Mouse (Mus musculus) CH12.LX (cell line): ENCODE results near the gene Zfp579. TPM values are rescaled to one million over a fixed set of nuclear protein-coding genes. Genes with fewer than 3 reads are reported as not detected.
A peak's percentile ranks its signal among the peaks of the same experiment; 100 is the strongest.

Source experiments
- DNase-seq: peaks from one replicate; pipeline ENCODE4 v3.0.0-alpha.2; 2013; ENCODE audit errors: extremely low read depth
- H3K27ac ChIP-seq: 2 replicates; pipeline ENCODE4 v1.5.1; 2012; ENCODE audit warnings: low read depth, mild to moderate bottlenecking, control low read depth, moderate library complexity; ENCODE audit not compliant: insufficient read depth
- H3K27me3 ChIP-seq: replicated peaks from 2 replicates; pipeline ENCODE3; 2012; ENCODE audit warnings: inconsistent platforms
- H3K36me3 ChIP-seq, 2 experiments: replicated peaks in 1 of 2; 2 replicates each; pipeline versions ENCODE3 to v1.6.1; 2012; ENCODE audit warnings: inconsistent platforms in 1 of 2, low read length in 1 of 2, mild to moderate bottlenecking in 1 of 2, mixed read lengths in 1 of 2, moderate library complexity in 1 of 2; ENCODE audit not compliant: control insufficient read depth in 1 of 2, insufficient read depth in 1 of 2
- H3K4me1 ChIP-seq, 2 experiments: 2 replicates each; pipeline ENCODE4 v1.6.1; 2012; ENCODE audit warnings: inconsistent platforms in 1 of 2, moderate library complexity in 1 of 2; ENCODE audit not compliant: insufficient read depth in 2 of 2, control insufficient read depth in 1 of 2
- H3K4me2 ChIP-seq: 2 replicates; pipeline ENCODE4 v1.6.1; 2012; ENCODE audit warnings: low read depth, mild to moderate bottlenecking, control low read depth; ENCODE audit not compliant: poor library complexity, insufficient read depth, severe bottlenecking
- H3K4me3 ChIP-seq, 3 experiments: fragments of 150-350 bp in 1 of 3; sonication (generic) in 1 of 3; replicated peaks in 1 of 3; 2 replicates each; pipeline versions ENCODE3 to v1.5.1; 2011 to 2012; ENCODE audit warnings: low read depth in 2 of 3, low read length in 2 of 3, mild to moderate bottlenecking in 2 of 3, moderate library complexity in 2 of 3, control low read depth in 1 of 3, improper control_type of control experiment in 1 of 3, inconsistent platforms in 1 of 3, mixed read lengths in 1 of 3; ENCODE audit not compliant: poor library complexity in 1 of 3
- H3K79me2 ChIP-seq: replicated peaks from 2 replicates; pipeline ENCODE4 v1.6.1; 2012; ENCODE audit warnings: mild to moderate bottlenecking, moderate library complexity; ENCODE audit not compliant: control insufficient read depth, poor library complexity, insufficient read depth, severe bottlenecking; ENCODE audit errors: extremely low read depth
- H3K9ac ChIP-seq: 2 replicates; pipeline ENCODE4 v1.6.1; 2012; ENCODE audit warnings: low read depth, mild to moderate bottlenecking, control low read depth, moderate library complexity; ENCODE audit not compliant: insufficient read depth
- H3K9me3 ChIP-seq: replicated peaks from 2 replicates; pipeline ENCODE3; 2012; ENCODE audit warnings: low read length, inconsistent platforms, mixed read lengths
- CTCF ChIP-seq, 2 experiments: IDR thresholded peaks in 1 of 2; conservative IDR thresholded peaks in 1 of 2; 2 replicates each; pipeline ENCODE4 v1.5.1; 2011 to 2012; ENCODE audit warnings: low read depth in 2 of 2, low read length in 2 of 2, improper control_type of control experiment in 1 of 2, inconsistent platforms in 1 of 2, mild to moderate bottlenecking in 1 of 2, moderate library complexity in 1 of 2
- E2F4 ChIP-seq: IDR thresholded peaks from 2 replicates; pipeline ENCODE4 v1.6.1; 2011; ENCODE audit warnings: low read depth, low read length, improper control_type of control experiment; ENCODE audit not compliant: insufficient replicate concordance
- ELF1 ChIP-seq: IDR thresholded peaks from 2 replicates; pipeline ENCODE4 v1.6.1; 2014; ENCODE audit warnings: low read depth, mild to moderate bottlenecking, inconsistent platforms, low read length, improper control_type of control experiment
- JUND ChIP-seq: conservative IDR thresholded peaks from 2 replicates; pipeline ENCODE4 v1.6.1; 2011; ENCODE audit warnings: low read depth, low read length, improper control_type of control experiment
- KAT2A ChIP-seq: IDR thresholded peaks from 2 replicates; pipeline ENCODE4 v1.6.1; 2012; ENCODE audit warnings: low read length, improper control_type of control experiment, inconsistent platforms; ENCODE audit not compliant: insufficient replicate concordance
- MAFK ChIP-seq: IDR thresholded peaks from 2 replicates; pipeline ENCODE4 v1.6.1; 2011; ENCODE audit warnings: low read length, improper control_type of control experiment; ENCODE audit not compliant: insufficient replicate concordance
- MAX ChIP-seq: IDR thresholded peaks from 2 replicates; pipeline ENCODE4 v1.6.1; 2011; ENCODE audit warnings: low read length, improper control_type of control experiment
- MAZ ChIP-seq: IDR thresholded peaks from 2 replicates; pipeline ENCODE4 v1.6.1; 2012; ENCODE audit warnings: low read depth, mild to moderate bottlenecking, inconsistent platforms, low read length, improper control_type of control experiment, moderate library complexity
- POLR2AphosphoS2 ChIP-seq: IDR thresholded peaks from 2 replicates; pipeline ENCODE4 v1.6.1; 2011; ENCODE audit warnings: low read depth, low read length, improper control_type of control experiment
- SIN3A ChIP-seq: IDR thresholded peaks from 2 replicates; pipeline ENCODE4 v1.6.1; 2012; ENCODE audit warnings: low read length, improper control_type of control experiment, inconsistent platforms
- SMC3 ChIP-seq: IDR thresholded peaks from 2 replicates; pipeline ENCODE4 v1.6.1; 2011; ENCODE audit warnings: low read depth, low read length, improper control_type of control experiment
- UBTF ChIP-seq: IDR thresholded peaks from 2 replicates; pipeline ENCODE4 v1.6.1; 2012; ENCODE audit warnings: low read depth, mild to moderate bottlenecking, inconsistent platforms, low read length, improper control_type of control experiment, moderate library complexity
- dilution Hi-C: fragments of 300-500 bp; cut with MboI; formaldehyde crosslinking; loops from 2 replicates; pipeline ENCODE4 v1.14.3; 2020; ENCODE audit warnings: low sequenced_read_pairs; ENCODE audit not compliant: extremely low pct_unique_long_range_greater_than_20kb, extremely low pct_ligation_motif_present
- in situ Hi-C: fragments of 300-500 bp; cut with MboI; formaldehyde crosslinking; loops from 3 replicates; pipeline ENCODE4 v1.14.3; 2019; ENCODE audit warnings: low sequenced_read_pairs, low pct_ligation_motif_present, low pct_unique_long_range_greater_than_20kb, mixed read lengths
- polyA plus RNA-seq: library from polyadenylated mRNA; unstranded; fragments of >175 nt; gene quantifications from 2 replicates; pipeline ENCODE4 v1.2.1, GENCODE M21; 2012; ENCODE audit warnings: low read depth; ENCODE audit not compliant: insufficient read length
- total RNA-seq, 2 experiments: library from RNA; depleted of rRNA; stranded (reverse); fragments of 300-350 nt in 1 of 2; fragments of >200 nt in 1 of 2; gene quantifications; 2 replicates each; pipeline ENCODE4 v1.2.3; 2012 to 2014

The Zfp579 gene
- total and polyA plus RNA-seq, 3 experiments: 1.0 to 11.3 (median 2.8) TPM

DNA sequence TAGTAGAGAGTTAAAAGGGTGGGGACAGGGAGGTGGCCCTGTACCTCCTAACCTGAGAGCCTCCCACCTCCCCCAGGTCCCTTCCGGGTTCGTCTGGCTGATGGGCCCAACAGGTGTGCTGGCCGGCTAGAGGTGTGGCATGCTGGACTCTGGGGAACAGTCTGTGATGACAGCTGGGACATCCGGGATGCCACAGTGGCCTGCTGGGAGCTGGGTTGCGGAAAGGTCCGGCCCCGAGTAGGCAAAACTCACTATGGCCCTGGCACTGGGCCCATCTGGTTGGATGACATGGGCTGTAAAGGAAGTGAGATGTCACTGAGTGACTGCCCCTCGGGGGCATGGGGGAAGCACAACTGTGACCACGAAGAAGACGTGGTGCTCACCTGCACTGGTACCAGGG, 59.1 kb downstream of the Zfp579 start:
- Histone ChIP-seq H3K27ac (no peak overlapping the region), H3K4me2 (no peak overlapping the region), H3K9me3 (peaks cover 5% of the 10 kb centered on the region), H3K36me3 (peaks cover 0 to 2% of the 10 kb centered on the region in 2 experiments), H3K9ac (no peak overlapping the region), H3K27me3 (no peaks in the 10 kb centered on the region), H3K4me3 (peak overlapping the region in 1 of 3 experiments; percentile 14), H3K79me2 (no peaks in the 10 kb centered on the region), H3K4me1 (peaks cover 6 to 38% of the 10 kb centered on the region in 2 experiments)
- in situ Hi-C loops: no loop called here
- dilution Hi-C loops: no loop called here
- peak; percentile 33; the same call in 1 of the 2 replicates for TF ChIP-seq ELF1
- no peak for TF ChIP-seq E2F4
- DNase-seq: peak; percentile 31

DNA sequence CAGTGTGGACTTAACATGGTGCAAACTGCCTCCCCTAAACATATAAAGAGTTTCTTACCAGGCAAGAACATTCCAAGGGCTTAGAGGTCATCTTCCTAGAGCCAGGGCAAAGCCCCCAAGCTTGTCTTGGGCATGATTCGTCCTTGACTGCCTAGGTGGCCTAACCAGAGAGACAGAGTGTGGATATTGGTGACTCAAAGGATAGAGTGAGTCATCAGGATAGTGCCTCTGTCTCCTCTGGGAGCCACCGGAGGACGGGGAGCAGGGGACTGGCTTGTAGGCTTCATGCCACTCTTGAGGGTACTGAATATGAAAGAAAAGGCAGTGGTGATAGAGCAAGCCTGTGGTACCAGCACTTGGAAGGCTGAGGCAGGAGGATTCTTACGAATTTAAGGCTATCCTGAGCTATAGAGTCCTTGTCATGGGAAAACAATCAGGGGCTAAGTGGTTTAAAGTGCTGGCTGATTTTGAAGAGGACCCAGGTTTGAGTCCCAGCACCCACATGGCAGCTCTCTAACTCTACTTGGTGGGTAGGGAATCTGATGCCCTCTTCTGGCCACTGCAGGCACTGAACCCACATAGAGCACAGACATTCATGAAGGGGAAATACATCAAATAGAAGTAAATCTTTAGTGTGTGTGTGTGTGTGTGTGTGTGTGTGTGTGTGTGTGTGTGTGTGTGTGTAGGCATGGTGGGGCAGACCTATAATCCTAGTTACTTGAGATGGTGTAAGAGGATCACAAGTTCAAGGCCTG, 61.6 kb downstream of the Zfp579 start:
- in situ Hi-C loops (no loop called here), dilution Hi-C loops (no loop called here)
- H3K27ac ChIP-seq: no peak overlapping the region
- H3K9me3 ChIP-seq: peaks cover 5% of the 10 kb centered on the region
- H3K27me3 ChIP-seq: no peaks in the 10 kb centered on the region
- DNase-seq: no peak
- no peaks in the 10 kb centered on the region for H3K36me3 ChIP-seq
- no peaks in the 10 kb centered on the region for H3K79me2 ChIP-seq
- no peak overlapping the region for H3K4me2 ChIP-seq
- H3K9ac ChIP-seq: no peak overlapping the region
- no peak for TF ChIP-seq E2F4
- peak in 1 of 2 experiments; percentile 36; a peak in 1 of 4 replicates for TF ChIP-seq CTCF (conservative IDR thresholded peaks at IDR 0.05 in 1 of 2, IDR thresholded peaks at IDR 0.05 in 1 of 2; ENCODE audit: low read depth in 2 of 2, low read length in 2 of 2)
- TF ChIP-seq SIN3A: no peak
- TF ChIP-seq SMC3: 0 out of 2 replicates have a peak, but pooled peaks have one; percentile 8
- no peak for TF ChIP-seq KAT2A
- no peak for TF ChIP-seq MAX
- TF ChIP-seq JUND: no peak
- no peak for TF ChIP-seq UBTF
- no peak for TF ChIP-seq MAZ
- no peak for TF ChIP-seq MAFK
- no peak for TF ChIP-seq ELF1
- no peak for TF ChIP-seq POLR2AphosphoS2
- H3K4me3 ChIP-seq: no peak overlapping the region
- peaks cover 6 to 38% of the 10 kb centered on the region in 2 experiments for H3K4me1 ChIP-seq

Other genes with a start within 250 kb of the Zfp579 start
Only the 20 nearest of the 31 such genes appear.
- 10.8 and 19.5 TPM in 2 replicates for gene Isoc2b, start 125.9 kb downstream of the Zfp579 start, total RNA-seq (2012; rRNA removed)
- gene Isoc2b, start 125.9 kb downstream of the Zfp579 start, total RNA-seq (2014; rRNA removed): 10.0 and 10.2 TPM in 2 replicates
- gene Isoc2b, start 125.9 kb downstream of the Zfp579 start, polyA plus RNA-seq: 3.9 and 4.7 TPM in 2 replicates
- gene Isoc2a, start 119.0 kb downstream of the Zfp579 start, total RNA-seq (2012; rRNA removed): 15.3 and 15.4 TPM in 2 replicates
- gene Isoc2a, start 119.0 kb downstream of the Zfp579 start, total RNA-seq (2014; rRNA removed): 8.4 and 8.6 TPM in 2 replicates
- 12.9 and 19.0 TPM in 2 replicates for gene Isoc2a, start 119.0 kb downstream of the Zfp579 start, polyA plus RNA-seq
- 0.17 TPM in 1 of 2 replicates, not detected in the other for gene Gm36210, start 89.6 kb downstream of the Zfp579 start, total RNA-seq (2012; rRNA removed)
- gene Gm36210, start 89.6 kb downstream of the Zfp579 start, total RNA-seq (2014; rRNA removed): not detected in 2 replicates
- gene Gm36210, start 89.6 kb downstream of the Zfp579 start, polyA plus RNA-seq: 0.90 and 1.4 TPM in 2 replicates
- 1.9 and 2.2 TPM in 2 replicates for gene Zfp628, start 80.9 kb downstream of the Zfp579 start, total RNA-seq (2012; rRNA removed)
- 0.42 and 0.87 TPM in 2 replicates for gene Zfp628, start 80.9 kb downstream of the Zfp579 start, total RNA-seq (2014; rRNA removed)
- gene Zfp628, start 80.9 kb downstream of the Zfp579 start, polyA plus RNA-seq: 7.1 and 9.4 TPM in 2 replicates
- gene Nat14, start 74.1 kb downstream of the Zfp579 start, total RNA-seq (2012; rRNA removed): 0.63 and 1.3 TPM in 2 replicates
- 0.27 and 0.88 TPM in 2 replicates for gene Nat14, start 74.1 kb downstream of the Zfp579 start, total RNA-seq (2014; rRNA removed)
- 0.97 and 1.7 TPM in 2 replicates for gene Nat14, start 74.1 kb downstream of the Zfp579 start, polyA plus RNA-seq
- 0.13 and 0.30 TPM in 2 replicates for gene Ssc5d, start 70.4 kb downstream of the Zfp579 start, total RNA-seq (2012; rRNA removed)
- gene Ssc5d, start 70.4 kb downstream of the Zfp579 start, total RNA-seq (2014; rRNA removed): 0.08 and 0.09 TPM in 2 replicates
- 1.5 and 1.6 TPM in 2 replicates for gene Ssc5d, start 70.4 kb downstream of the Zfp579 start, polyA plus RNA-seq
- gene Sbk2, start 31.8 kb downstream of the Zfp579 start, total RNA-seq (2012; rRNA removed): 0.08 and 0.30 TPM in 2 replicates
- not detected in 2 replicates for gene Sbk2, start 31.8 kb downstream of the Zfp579 start, total RNA-seq (2014; rRNA removed)
- 0.10 TPM in 1 of 2 replicates, not detected in the other for gene Sbk2, start 31.8 kb downstream of the Zfp579 start, polyA plus RNA-seq
- gene Sbk3, start 25.0 kb downstream of the Zfp579 start, total RNA-seq (2012; rRNA removed): not detected in 2 replicates
- not detected in 2 replicates for gene Sbk3, start 25.0 kb downstream of the Zfp579 start, total RNA-seq (2014; rRNA removed)
- gene Sbk3, start 25.0 kb downstream of the Zfp579 start, polyA plus RNA-seq: not detected in 2 replicates
- 7.9 and 8.4 TPM in 2 replicates for gene Zfp524, start 18.3 kb upstream of the Zfp579 start, total RNA-seq (2012; rRNA removed)
- gene Zfp524, start 18.3 kb upstream of the Zfp579 start, total RNA-seq (2014; rRNA removed): 3.1 and 4.4 TPM in 2 replicates
- 2.3 and 2.8 TPM in 2 replicates for gene Zfp524, start 18.3 kb upstream of the Zfp579 start, polyA plus RNA-seq
- gene Fiz1, start 18.5 kb upstream of the Zfp579 start, total RNA-seq (2012; rRNA removed): 23.7 and 24.3 TPM in 2 replicates
- 13.5 and 18.4 TPM in 2 replicates for gene Fiz1, start 18.5 kb upstream of the Zfp579 start, total RNA-seq (2014; rRNA removed)
- 37.1 and 40.8 TPM in 2 replicates for gene Fiz1, start 18.5 kb upstream of the Zfp579 start, polyA plus RNA-seq
- gene Gm44973, start 19.3 kb upstream of the Zfp579 start, total RNA-seq (2012; rRNA removed): not detected in 2 replicates
- gene Gm44973, start 19.3 kb upstream of the Zfp579 start, total RNA-seq (2014; rRNA removed): 1.3 and 2.1 TPM in 2 replicates
- gene Gm44973, start 19.3 kb upstream of the Zfp579 start, polyA plus RNA-seq: 5.2 and 6.3 TPM in 2 replicates
- gene Zfp865, start 24.2 kb upstream of the Zfp579 start, total RNA-seq (2012; rRNA removed): 10.9 and 12.3 TPM in 2 replicates
- 3.7 and 4.0 TPM in 2 replicates for gene Zfp865, start 24.2 kb upstream of the Zfp579 start, total RNA-seq (2014; rRNA removed)
- 18.3 and 21.0 TPM in 2 replicates for gene Zfp865, start 24.2 kb upstream of the Zfp579 start, polyA plus RNA-seq
- 0.46 and 0.81 TPM in 2 replicates for gene Ccdc106, start 24.4 kb upstream of the Zfp579 start, total RNA-seq (2012; rRNA removed)
- gene Ccdc106, start 24.4 kb upstream of the Zfp579 start, total RNA-seq (2014; rRNA removed): 0.30 and 0.52 TPM in 2 replicates
- not detected in 2 replicates for gene Ccdc106, start 24.4 kb upstream of the Zfp579 start, polyA plus RNA-seq
- gene 4632433K11Rik, start 38.0 kb upstream of the Zfp579 start, total RNA-seq (2012; rRNA removed): not detected in 2 replicates
- not detected in 2 replicates for gene 4632433K11Rik, start 38.0 kb upstream of the Zfp579 start, total RNA-seq (2014; rRNA removed)
- gene 4632433K11Rik, start 38.0 kb upstream of the Zfp579 start, polyA plus RNA-seq: not detected in 2 replicates
- gene Zfp784, start 42.3 kb upstream of the Zfp579 start, total RNA-seq (2012; rRNA removed): 1.0 and 1.5 TPM in 2 replicates
- 0.72 and 1.1 TPM in 2 replicates for gene Zfp784, start 42.3 kb upstream of the Zfp579 start, total RNA-seq (2014; rRNA removed)
- gene Zfp784, start 42.3 kb upstream of the Zfp579 start, polyA plus RNA-seq: 0.53 and 1.4 TPM in 2 replicates
- 1.6 and 2.6 TPM in 2 replicates for gene Zfp580, start 55.4 kb upstream of the Zfp579 start, total RNA-seq (2012; rRNA removed)
- gene Zfp580, start 55.4 kb upstream of the Zfp579 start, total RNA-seq (2014; rRNA removed): 1.2 TPM in 2 replicates
- gene Zfp580, start 55.4 kb upstream of the Zfp579 start, polyA plus RNA-seq: 9.4 and 15.6 TPM in 2 replicates
- 295 and 358 TPM in 2 replicates for gene U2af2, start 66.0 kb upstream of the Zfp579 start, total RNA-seq (2012; rRNA removed)
- gene U2af2, start 66.0 kb upstream of the Zfp579 start, total RNA-seq (2014; rRNA removed): 282 and 293 TPM in 2 replicates
- 449 and 469 TPM in 2 replicates for gene U2af2, start 66.0 kb upstream of the Zfp579 start, polyA plus RNA-seq
- gene Epn1, start 84.1 kb upstream of the Zfp579 start, total RNA-seq (2012; rRNA removed): 68.9 and 72.9 TPM in 2 replicates
- 41.9 and 46.8 TPM in 2 replicates for gene Epn1, start 84.1 kb upstream of the Zfp579 start, total RNA-seq (2014; rRNA removed)
- gene Epn1, start 84.1 kb upstream of the Zfp579 start, polyA plus RNA-seq: 97.2 and 101 TPM in 2 replicates
- not detected in 2 replicates for gene Rfpl4, start 120.8 kb upstream of the Zfp579 start, total RNA-seq (2012; rRNA removed)
- not detected in 2 replicates for gene Rfpl4, start 120.8 kb upstream of the Zfp579 start, total RNA-seq (2014; rRNA removed)
- gene Rfpl4, start 120.8 kb upstream of the Zfp579 start, polyA plus RNA-seq: not detected in 2 replicates
- 2.9 and 3.9 TPM in 2 replicates for gene Rasl2-9, start 129.8 kb upstream of the Zfp579 start, total RNA-seq (2012; rRNA removed)
- 3.8 and 4.2 TPM in 2 replicates for gene Rasl2-9, start 129.8 kb upstream of the Zfp579 start, total RNA-seq (2014; rRNA removed)
- gene Rasl2-9, start 129.8 kb upstream of the Zfp579 start, polyA plus RNA-seq: 2.6 and 2.9 TPM in 2 replicates